Mouse (Mus musculus): ENCODE data around the gene Ndufa5. TPM values are rescaled to one million over a fixed set of nuclear protein-coding genes. Genes with fewer than 3 reads are reported as not detected.

The Ndufa5 gene
- polyA plus RNA-seq, 1 experiment = 3.8 TPM

GRCm38 (mm10) chr6:24504141-24504540 lies 23.7 kb downstream of the Ndufa5 start:
- Histone ChIP-seq H3K27ac (ENCODE audit: control insufficient read depth, insufficient read depth, low read length) (no peak overlapping the region), H3K4me3 (ENCODE audit: control insufficient read depth, insufficient read depth, low read length) (no peak overlapping the region), H3K36me3 (ENCODE audit: control insufficient read depth, insufficient read depth, low read length) (no peaks in the 10 kb centered on the region), H3K4me1 (replicated peaks; ENCODE audit: control insufficient read depth, insufficient read depth, low read length) (no peaks in the 10 kb centered on the region), H3K27me3 (ENCODE audit: control insufficient read depth, insufficient read depth, low read length) (no peaks in the 10 kb centered on the region)
- TF ChIP-seq POLR2A (IDR thresholded peaks at IDR 0.05; ENCODE audit: control insufficient read depth, extremely low read depth, insufficient read depth, low read length, poor library complexity) (no peak), CTCF (IDR thresholded peaks at IDR 0.05; ENCODE audit: borderline replicate concordance, control insufficient read depth, extremely low read depth, insufficient read depth, low read length, poor library complexity) (no peak)
- DNase-seq = no peak
- 84% methylated on average over 2 of the region's 2 CpGs for whole genome bisulfite sequencing

- H3K27ac ChIP-seq (ENCODE audit: control insufficient read depth, insufficient read depth, low read length) = no peak overlapping the region
- WGBS = 13% methylated on average over 1 of the region's 1 CpGs
- H3K4me1 ChIP-seq (replicated peaks; ENCODE audit: control insufficient read depth, insufficient read depth, low read length) = no peaks in the 10 kb centered on the region
- DNase-seq = no peak
- H3K27me3 ChIP-seq (ENCODE audit: control insufficient read depth, insufficient read depth, low read length) = no peaks in the 10 kb centered on the region
- H3K36me3 ChIP-seq (ENCODE audit: control insufficient read depth, insufficient read depth, low read length) = no peaks in the 10 kb centered on the region
- H3K4me3 ChIP-seq (ENCODE audit: control insufficient read depth, insufficient read depth, low read length) = no peak overlapping the region
- TF ChIP-seq CTCF (IDR thresholded peaks at IDR 0.05; ENCODE audit: borderline replicate concordance, control insufficient read depth, extremely low read depth, insufficient read depth, low read length, poor library complexity) = no peak
- no peak for TF ChIP-seq POLR2A (IDR thresholded peaks at IDR 0.05; ENCODE audit: control insufficient read depth, extremely low read depth, insufficient read depth, low read length, poor library complexity)
Measured at GRCm38 (mm10) chr6:24490341-24490740, 37.5 kb downstream of the Ndufa5 start.

GRCm38 (mm10) chr6:24486530-24486929 lies 41.3 kb downstream of the Ndufa5 start:
- no peaks in the 10 kb centered on the region for H3K27me3 ChIP-seq (ENCODE audit: control insufficient read depth, insufficient read depth, low read length)
- H3K36me3 ChIP-seq (ENCODE audit: control insufficient read depth, insufficient read depth, low read length) = no peaks in the 10 kb centered on the region
- no peaks in the 10 kb centered on the region for H3K4me1 ChIP-seq (replicated peaks; ENCODE audit: control insufficient read depth, insufficient read depth, low read length)
- WGBS = 78% methylated on average over 5 of the region's 5 CpGs
- DNase-seq = no peak
- TF ChIP-seq POLR2A (IDR thresholded peaks at IDR 0.05; ENCODE audit: control insufficient read depth, extremely low read depth, insufficient read depth, low read length, poor library complexity) (no peak), CTCF (IDR thresholded peaks at IDR 0.05; ENCODE audit: borderline replicate concordance, control insufficient read depth, extremely low read depth, insufficient read depth, low read length, poor library complexity) (no peak)
- H3K4me3 ChIP-seq (ENCODE audit: control insufficient read depth, insufficient read depth, low read length) = no peak overlapping the region
- H3K27ac ChIP-seq (ENCODE audit: control insufficient read depth, insufficient read depth, low read length) = no peak overlapping the region

GRCm38 (mm10) chr6:24470571-24471132 lies 57.2 kb downstream of the Ndufa5 start:
- H3K4me1 ChIP-seq (replicated peaks; ENCODE audit: control insufficient read depth, insufficient read depth, low read length) = no peaks in the 10 kb centered on the region
- H3K4me3 ChIP-seq (ENCODE audit: control insufficient read depth, insufficient read depth, low read length) = no peak overlapping the region
- no peak for TF ChIP-seq CTCF (IDR thresholded peaks at IDR 0.05; ENCODE audit: borderline replicate concordance, control insufficient read depth, extremely low read depth, insufficient read depth, low read length, poor library complexity)
- TF ChIP-seq POLR2A (IDR thresholded peaks at IDR 0.05; ENCODE audit: control insufficient read depth, extremely low read depth, insufficient read depth, low read length, poor library complexity) = no peak
- H3K27ac ChIP-seq (ENCODE audit: control insufficient read depth, insufficient read depth, low read length) = no peak overlapping the region
- WGBS = 93% methylated on average over 1 of the region's 1 CpGs
- H3K36me3 ChIP-seq (ENCODE audit: control insufficient read depth, insufficient read depth, low read length) = no peaks in the 10 kb centered on the region
- no peak for DNase-seq
- no peaks in the 10 kb centered on the region for H3K27me3 ChIP-seq (ENCODE audit: control insufficient read depth, insufficient read depth, low read length)

GRCm38 (mm10) chr6:24470135-24470534 lies 57.7 kb downstream of the Ndufa5 start:
- no peak overlapping the region for H3K27ac ChIP-seq (ENCODE audit: control insufficient read depth, insufficient read depth, low read length)
- no peak for DNase-seq
- no peaks in the 10 kb centered on the region for H3K36me3 ChIP-seq (ENCODE audit: control insufficient read depth, insufficient read depth, low read length)
- H3K27me3 ChIP-seq (ENCODE audit: control insufficient read depth, insufficient read depth, low read length) = no peaks in the 10 kb centered on the region
- 93% methylated on average over 2 of the region's 2 CpGs for WGBS
- no peaks in the 10 kb centered on the region for H3K4me1 ChIP-seq (replicated peaks; ENCODE audit: control insufficient read depth, insufficient read depth, low read length)
- H3K4me3 ChIP-seq (ENCODE audit: control insufficient read depth, insufficient read depth, low read length) = no peak overlapping the region
- no peak for TF ChIP-seq POLR2A (IDR thresholded peaks at IDR 0.05; ENCODE audit: control insufficient read depth, extremely low read depth, insufficient read depth, low read length, poor library complexity)
- no peak for TF ChIP-seq CTCF (IDR thresholded peaks at IDR 0.05; ENCODE audit: borderline replicate concordance, control insufficient read depth, extremely low read depth, insufficient read depth, low read length, poor library complexity)

Other genes starting within 250 kb of the Ndufa5 start
- 0.05 TPM in 1 of 2 replicates, not detected in the other for gene Iqub, start 12.9 kb downstream of the Ndufa5 start, polyA plus RNA-seq (2012; rRNA removed)
- gene Asb15, start 131 bp upstream of the Ndufa5 start, polyA plus RNA-seq (2012; rRNA removed) = 1.1 TPM in 1 of 2 replicates, not detected in the other
- gene Lmod2, start 69.7 kb upstream of the Ndufa5 start, polyA plus RNA-seq (2012; rRNA removed) = 0.54 and 6.4 TPM in 2 replicates
- gene Wasl, start 137.0 kb upstream of the Ndufa5 start, polyA plus RNA-seq (2012; rRNA removed) = 46.3 and 87.3 TPM in 2 replicates
- gene Hyal6, start 205.2 kb upstream of the Ndufa5 start, polyA plus RNA-seq (2012; rRNA removed) = not detected in 2 replicates
- gene Hyal4, start 220.3 kb upstream of the Ndufa5 start, polyA plus RNA-seq (2012; rRNA removed) = not detected in 2 replicates

Data from thymus, adult 2 months (tissue).